Mouse (Mus musculus): Measurements from ENCODE around the gene Abca8b. TPM values are rescaled to one million over a fixed set of nuclear protein-coding genes. Genes with fewer than 3 reads are reported as not detected.
"Not testable (repeated sequence)": the region's sequence is repeated elsewhere in the genome, so short reads cannot be mapped to it uniquely, and the experiment has no call there.

Abca8b gene
- polyA plus RNA-seq, 1 experiment from 2014 or later: 0.54 TPM

DNA sequence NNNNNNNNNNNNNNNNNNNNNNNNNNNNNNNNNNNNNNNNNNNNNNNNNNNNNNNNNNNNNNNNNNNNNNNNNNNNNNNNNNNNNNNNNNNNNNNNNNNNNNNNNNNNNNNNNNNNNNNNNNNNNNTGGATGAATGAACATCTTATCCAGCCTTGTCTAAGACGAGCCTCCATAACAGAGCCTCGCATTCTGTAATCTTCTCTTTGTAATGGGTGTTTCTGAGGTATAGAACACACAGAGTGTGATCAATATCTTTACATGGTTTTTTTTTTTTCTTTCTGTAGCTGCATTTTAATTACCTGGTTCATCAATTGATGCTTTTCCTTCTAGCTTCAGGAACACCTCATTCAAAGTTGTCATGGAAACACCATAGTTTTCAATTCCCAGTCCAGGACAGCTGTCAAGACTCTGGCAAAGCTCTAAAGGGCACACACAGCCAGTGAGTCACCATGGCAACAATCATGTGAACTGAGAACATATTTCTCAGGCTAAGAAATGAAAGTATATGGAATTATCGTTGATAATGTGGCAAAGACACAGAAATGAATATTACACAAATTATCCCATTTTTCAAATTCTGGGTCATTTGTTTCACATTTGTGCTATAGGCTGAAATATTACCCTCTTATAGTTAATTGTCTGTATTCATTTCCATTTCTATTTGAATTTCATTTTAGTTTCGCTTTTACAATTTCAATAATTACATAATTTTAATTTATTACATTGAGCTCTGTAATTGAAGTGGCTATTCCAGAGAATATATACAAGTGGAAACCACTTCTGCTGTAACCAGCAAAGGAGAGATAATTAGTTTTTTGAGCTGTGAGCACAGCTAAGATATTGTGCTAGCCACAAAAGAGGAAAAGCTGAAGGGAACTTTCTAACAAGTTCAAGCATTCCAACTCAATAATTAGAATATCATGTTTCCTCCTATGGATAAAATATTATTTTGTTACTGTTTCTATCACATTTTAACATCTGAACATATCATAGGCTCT is 33.9 kb downstream of the Abca8b start:
- Histone ChIP-seq H3K4me3 (ENCODE audit: low read depth, low read length) (no peak overlapping the region), H3K27me3 (replicated peaks; ENCODE audit: insufficient read depth, low read length) (no peaks in the 10 kb centered on the region), H3K9me3 (ENCODE audit: low read length) (no peaks in the 10 kb centered on the region), H3K4me2 (replicated peaks; ENCODE audit: low read depth, low read length) (no peak overlapping the region), H3K9ac (replicated peaks; ENCODE audit: low read depth) (no peak overlapping the region), H3K4me1 (ENCODE audit: insufficient read depth, low read depth, low read length) (no peaks in the 10 kb centered on the region), H3K27ac (ENCODE audit: low read length) (no peak overlapping the region), H3K36me3 (ENCODE audit: insufficient read depth, low read length) (no peaks in the 10 kb centered on the region)
- TF ChIP-seq CTCF (IDR thresholded peaks at IDR 0.05) (no peak), EP300 (IDR thresholded peaks at IDR 0.05) (no peak)
- no peak for DNase-seq (ENCODE audit: low spot score)
- no peak for ATAC-seq
- 72% methylated on average over 4 of the region's 4 CpGs for WGBS

DNA sequence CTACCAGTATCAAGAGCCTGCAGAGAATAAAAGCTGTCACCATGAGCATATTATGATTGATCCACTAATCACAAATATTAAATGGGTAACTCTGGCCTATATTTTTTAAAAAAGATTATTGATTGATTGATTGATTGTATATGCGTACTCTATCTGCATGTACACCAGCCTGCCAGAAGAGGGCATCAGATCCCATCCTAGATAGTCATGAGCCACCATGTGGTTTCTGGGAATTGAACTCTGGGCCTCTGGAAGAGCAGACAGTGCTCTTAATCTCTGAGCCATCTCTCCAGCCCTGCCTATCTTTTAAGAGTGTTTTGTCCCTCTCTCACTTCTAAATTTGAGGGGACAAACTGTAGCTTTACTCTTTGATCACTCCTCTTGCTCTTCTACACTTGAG is 40.5 kb downstream of the Abca8b start:
- H3K4me3 ChIP-seq (ENCODE audit: low read depth, low read length): no peak overlapping the region
- H3K4me2 ChIP-seq (replicated peaks; ENCODE audit: low read depth, low read length): no peak overlapping the region
- H3K27me3 ChIP-seq (replicated peaks; ENCODE audit: insufficient read depth, low read length): no peaks in the 10 kb centered on the region
- ATAC-seq (no peak), DNase-seq (ENCODE audit: low spot score) (no peak)
- no peak overlapping the region for H3K27ac ChIP-seq (ENCODE audit: low read length)
- no peaks in the 10 kb centered on the region for H3K9me3 ChIP-seq (ENCODE audit: low read length)
- H3K4me1 ChIP-seq (ENCODE audit: insufficient read depth, low read depth, low read length): no peaks in the 10 kb centered on the region
- WGBS: 88% methylated on average over 1 of the region's 1 CpGs
- no peak overlapping the region for H3K9ac ChIP-seq (replicated peaks; ENCODE audit: low read depth)
- TF ChIP-seq CTCF (IDR thresholded peaks at IDR 0.05): peak; percentile 35
- no peak for TF ChIP-seq EP300 (IDR thresholded peaks at IDR 0.05)
- no peaks in the 10 kb centered on the region for H3K36me3 ChIP-seq (ENCODE audit: insufficient read depth, low read length)

DNA sequence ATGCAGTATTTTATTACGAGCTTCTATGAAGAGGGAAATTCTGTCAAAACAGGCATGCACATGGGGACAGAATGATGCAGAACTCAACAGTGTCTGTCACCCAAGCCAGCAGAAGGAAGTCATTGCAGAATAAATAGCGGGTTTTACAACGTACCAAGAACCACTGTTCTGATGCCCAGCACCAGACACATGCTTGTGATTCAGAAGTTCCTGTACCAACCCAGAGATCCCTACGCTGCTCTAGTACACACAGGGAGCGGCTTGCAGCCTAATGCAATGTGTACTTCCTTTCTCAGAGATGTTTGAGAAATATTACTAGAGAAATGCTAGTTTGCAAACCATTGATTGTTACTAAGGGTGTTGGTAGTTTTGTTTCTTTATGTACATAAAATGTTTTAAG is 58.7 kb downstream of the Abca8b start:
- Histone ChIP-seq H3K9me3 (ENCODE audit: low read length) (no peaks in the 10 kb centered on the region), H3K36me3 (ENCODE audit: insufficient read depth, low read length) (no peaks in the 10 kb centered on the region), H3K4me3 (ENCODE audit: low read depth, low read length) (no peak overlapping the region), H3K27ac (ENCODE audit: low read length) (no peak overlapping the region), H3K9ac (replicated peaks; ENCODE audit: low read depth) (no peak overlapping the region), H3K4me1 (ENCODE audit: insufficient read depth, low read depth, low read length) (no peaks in the 10 kb centered on the region), H3K27me3 (replicated peaks; ENCODE audit: insufficient read depth, low read length) (no peaks in the 10 kb centered on the region), H3K4me2 (replicated peaks; ENCODE audit: low read depth, low read length) (no peak overlapping the region)
- 84% methylated on average over 5 of the region's 5 CpGs for WGBS
- TF ChIP-seq EP300 (IDR thresholded peaks at IDR 0.05) (no peak), CTCF (IDR thresholded peaks at IDR 0.05) (no peak)
- no peak for DNase-seq (ENCODE audit: low spot score)
- no peak for ATAC-seq

DNA sequence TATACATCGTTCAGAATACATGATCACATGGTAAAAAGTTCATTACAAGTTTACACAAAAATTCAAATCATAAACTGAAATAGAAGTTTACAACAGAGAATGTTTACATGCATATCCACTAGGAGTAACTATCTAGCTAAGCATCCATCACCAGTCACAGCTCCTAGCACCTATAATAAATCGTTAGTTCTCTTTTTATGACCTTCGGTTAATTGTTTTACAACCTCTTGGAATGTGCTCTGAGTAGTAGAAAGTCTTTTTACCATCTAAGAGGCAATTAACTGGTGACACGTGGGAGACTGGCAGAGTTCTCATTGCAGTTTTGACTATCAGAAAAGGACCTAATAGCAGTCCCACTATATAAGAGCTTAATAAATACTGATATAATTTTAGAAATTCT is 62.4 kb downstream of the Abca8b start:
- not testable (repeated sequence) for H3K27me3 ChIP-seq (replicated peaks; ENCODE audit: insufficient read depth, low read length); H3K27ac ChIP-seq (ENCODE audit: low read length); DNase-seq (ENCODE audit: low spot score); H3K36me3 ChIP-seq (ENCODE audit: insufficient read depth, low read length); H3K9me3 ChIP-seq (ENCODE audit: low read length); H3K4me1 ChIP-seq (ENCODE audit: insufficient read depth, low read depth, low read length); ATAC-seq; H3K4me2 ChIP-seq (replicated peaks; ENCODE audit: low read depth, low read length); H3K4me3 ChIP-seq (ENCODE audit: low read depth, low read length); H3K9ac ChIP-seq (replicated peaks; ENCODE audit: low read depth)
- 58% methylated on average over 4 of the region's 4 CpGs for WGBS

DNA sequence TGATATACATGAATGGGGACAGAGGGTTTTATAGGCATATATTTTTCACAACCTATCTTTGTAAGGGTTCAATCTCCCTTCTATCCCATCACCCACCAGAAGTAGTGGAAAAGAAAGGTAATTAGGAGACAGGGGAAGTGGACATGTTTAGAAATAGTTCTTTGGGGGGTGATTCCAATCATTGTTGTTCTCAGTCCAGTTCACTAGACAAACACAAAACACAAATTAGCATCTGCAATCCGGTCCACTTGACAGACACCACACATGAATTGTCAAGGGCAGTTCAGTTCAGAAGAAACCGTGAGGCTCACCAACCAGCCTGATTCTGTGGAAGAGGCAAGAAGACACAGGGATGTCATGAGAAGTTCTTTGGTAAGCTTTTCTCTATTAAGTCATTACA is 67.2 kb downstream of the Abca8b start:
- no peaks in the 10 kb centered on the region for H3K9me3 ChIP-seq (ENCODE audit: low read length)

DNA sequence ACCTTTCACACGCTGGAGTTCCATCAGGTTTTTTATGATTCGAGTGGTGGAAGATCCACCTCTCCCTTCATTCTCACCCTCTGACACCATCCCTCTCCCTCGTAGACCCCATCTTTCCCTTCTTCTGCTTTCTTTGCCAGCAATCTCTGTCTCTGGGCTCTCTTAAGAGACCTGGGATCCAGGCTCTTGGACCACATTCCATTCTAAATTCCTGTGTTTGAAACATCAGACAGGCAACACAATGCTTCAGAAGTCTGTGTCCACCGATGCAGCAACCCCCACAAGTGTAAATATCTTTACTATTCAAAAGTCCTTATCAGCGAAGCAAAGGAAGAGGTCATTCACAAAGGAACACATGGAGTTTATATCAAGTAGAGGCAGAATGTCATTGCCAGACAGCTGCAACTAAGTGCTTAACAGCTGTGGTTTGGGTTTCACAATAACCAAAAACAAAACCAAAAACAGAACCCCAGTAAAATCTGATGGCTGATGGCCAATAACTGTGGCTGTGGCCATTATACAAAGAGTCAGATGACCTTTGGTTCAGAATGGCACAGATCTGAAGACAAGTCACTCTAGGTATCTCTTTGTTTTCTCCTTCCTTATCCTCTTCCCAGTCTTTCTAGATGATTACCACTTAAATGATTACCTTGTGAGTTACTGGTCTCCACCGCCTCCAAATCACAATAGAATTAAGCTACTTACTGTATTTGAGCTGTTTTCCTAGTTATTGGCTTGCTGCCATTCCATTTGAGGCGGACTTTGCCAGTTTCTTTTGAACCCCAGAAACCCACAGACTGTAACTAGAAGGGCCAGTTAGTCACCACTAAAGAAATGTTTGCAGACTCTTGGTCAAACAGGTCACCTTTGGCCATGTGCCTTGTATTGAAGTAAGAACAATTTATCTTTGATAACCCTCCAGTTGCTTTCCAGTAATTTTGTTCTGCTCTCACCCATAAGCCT is 68.6 kb downstream of the Abca8b start:
- H3K27me3 ChIP-seq (replicated peaks; ENCODE audit: insufficient read depth, low read length): no peaks in the 10 kb centered on the region
- H3K4me1 ChIP-seq (ENCODE audit: insufficient read depth, low read depth, low read length): no peaks in the 10 kb centered on the region
- H3K4me2 ChIP-seq (replicated peaks; ENCODE audit: low read depth, low read length): no peak overlapping the region
- H3K27ac ChIP-seq (ENCODE audit: low read length): 0 out of 2 replicates have a peak overlapping the region, but pooled peaks have one; percentile 0
- H3K36me3 ChIP-seq (ENCODE audit: insufficient read depth, low read length): no peaks in the 10 kb centered on the region
- no peak for TF ChIP-seq EP300 (IDR thresholded peaks at IDR 0.05)
- no peak for TF ChIP-seq CTCF (IDR thresholded peaks at IDR 0.05)
- WGBS: 22% methylated on average over 7 of the region's 7 CpGs
- no peaks in the 10 kb centered on the region for H3K9me3 ChIP-seq (ENCODE audit: low read length)
- H3K4me3 ChIP-seq (ENCODE audit: low read depth, low read length): no peak overlapping the region
- no peak overlapping the region for H3K9ac ChIP-seq (replicated peaks; ENCODE audit: low read depth)
- ATAC-seq: peak; percentile 58
- DNase-seq (ENCODE audit: low spot score): peak; percentile 76

More for the DNA sequence above, 67.2 kb downstream of the Abca8b start:
- Histone ChIP-seq H3K4me2 (replicated peaks; ENCODE audit: low read depth, low read length) (no peak overlapping the region), H3K27ac (ENCODE audit: low read length) (no peak overlapping the region), H3K4me3 (ENCODE audit: low read depth, low read length) (no peak overlapping the region), H3K27me3 (replicated peaks; ENCODE audit: insufficient read depth, low read length) (no peaks in the 10 kb centered on the region), H3K4me1 (ENCODE audit: insufficient read depth, low read depth, low read length) (no peaks in the 10 kb centered on the region), H3K36me3 (ENCODE audit: insufficient read depth, low read length) (no peaks in the 10 kb centered on the region), H3K9ac (replicated peaks; ENCODE audit: low read depth) (no peak overlapping the region)
- DNase-seq (ENCODE audit: low spot score): no peak
- TF ChIP-seq CTCF (IDR thresholded peaks at IDR 0.05) (no peak), EP300 (IDR thresholded peaks at IDR 0.05) (no peak)
- ATAC-seq: no peak
- WGBS: 84% methylated on average over 2 of the region's 2 CpGs

Measured in lung, postnatal 0 days (tissue).